Mouse (Mus musculus) myocyte (in vitro differentiated cells): ENCODE measurements around the gene Osbpl8.

Experiments used
- CEBPB ChIP-seq: IDR thresholded peaks from 2 replicates; pipeline ENCODE4 v1.6.1; 2011; ENCODE audit warnings: mild to moderate bottlenecking, moderate library complexity; ENCODE audit not compliant: poor library complexity, insufficient read depth, severe bottlenecking
- E2F4 ChIP-seq: IDR thresholded peaks from one replicate; pipeline ENCODE4 v1.6.1; 2011; ENCODE audit warnings: mild to moderate bottlenecking, control low read depth, moderate library complexity; ENCODE audit not compliant: insufficient read depth
- MAX ChIP-seq: IDR thresholded peaks from one replicate; pipeline ENCODE4 v1.6.1; 2011; ENCODE audit warnings: low read depth, mild to moderate bottlenecking, control low read depth
- MYOD1 ChIP-seq, 3 experiments: IDR thresholded peaks; one replicate each; pipeline ENCODE4 v1.6.1; 2011; ENCODE audit warnings: control low read depth in 2 of 3, low read depth in 2 of 3, mild to moderate bottlenecking in 2 of 3, moderate library complexity in 1 of 3; ENCODE audit not compliant: insufficient read length in 2 of 3, control insufficient read depth in 1 of 3
- MYOG ChIP-seq, 3 experiments: IDR thresholded peaks; one replicate each; pipeline ENCODE4 v1.6.1; 2011; ENCODE audit warnings: control low read depth in 2 of 3, low read depth in 2 of 3, mild to moderate bottlenecking in 2 of 3; ENCODE audit not compliant: insufficient read length in 2 of 3, control insufficient read depth in 1 of 3, insufficient read depth in 1 of 3
- POLR2A ChIP-seq: IDR thresholded peaks from one replicate; pipeline ENCODE4 v1.6.1; 2011; ENCODE audit warnings: low read depth, mild to moderate bottlenecking, control low read depth, moderate library complexity; ENCODE audit not compliant: insufficient read length
- POLR2AphosphoS2 ChIP-seq: IDR thresholded peaks from one replicate; pipeline ENCODE4 v1.6.1; 2011; ENCODE audit warnings: low read depth, control low read depth; ENCODE audit not compliant: insufficient read length
- REST ChIP-seq: IDR thresholded peaks from one replicate; pipeline ENCODE4 v1.6.1; 2011; ENCODE audit warnings: mild to moderate bottlenecking, control low read depth, moderate library complexity; ENCODE audit not compliant: insufficient read depth, insufficient read length
- TCF12 ChIP-seq: IDR thresholded peaks from one replicate; pipeline ENCODE4 v1.6.1; 2011; ENCODE audit warnings: mild to moderate bottlenecking, control low read depth; ENCODE audit not compliant: poor library complexity, insufficient read depth, severe bottlenecking
- USF1 ChIP-seq: IDR thresholded peaks from one replicate; pipeline ENCODE4 v1.6.1; 2011; ENCODE audit warnings: low read depth, mild to moderate bottlenecking, control low read depth, moderate library complexity

- TF ChIP-seq MYOD1 (IDR thresholded peaks at IDR 0.05; ENCODE audit: control insufficient read depth in 1 of 3, insufficient read length in 2 of 3, low read depth in 2 of 3) (no peak), POLR2A (no peak), POLR2AphosphoS2 (no peak), USF1 (no peak), MAX (no peak), CEBPB (no peak), TCF12 (no peak), MYOG (IDR thresholded peaks at IDR 0.05; ENCODE audit: control insufficient read depth in 1 of 3, insufficient read depth in 1 of 3, insufficient read length in 2 of 3, low read depth in 2 of 3) (no peak), E2F4 (no peak), REST (no peak)
Measured at GRCm38 (mm10) chr10:111163601-111164240, 831 bp upstream of the Osbpl8 start.
